Mouse (Mus musculus) Muller cell, postnatal 12 days (primary cell): ENCODE results near the gene Cdh22.

Experiments used
- DNase-seq: peaks from one replicate; pipeline ENCODE4 v3.0.0-alpha.2; 2015; ENCODE audit errors: inconsistent ontology term

Cdh22 gene

DNA sequence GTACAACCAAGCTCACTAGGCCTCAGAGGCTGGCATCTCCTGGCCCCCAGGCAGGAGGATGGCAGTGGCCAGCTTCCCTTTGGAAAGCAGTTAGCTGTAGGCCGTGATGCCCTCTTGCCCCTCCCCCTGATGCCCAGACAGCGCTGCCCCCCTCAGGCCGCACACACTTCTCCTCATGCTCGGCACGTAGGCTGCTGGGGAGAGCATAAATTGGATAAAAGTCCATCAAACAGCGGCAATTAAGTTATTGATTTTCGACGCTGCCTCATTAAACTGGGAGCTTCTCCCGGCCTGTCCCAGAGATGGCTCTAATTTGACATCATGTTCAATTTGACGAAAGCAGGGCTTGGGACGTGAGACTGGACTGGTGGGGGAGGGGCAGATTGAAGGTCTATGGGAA lies 76.8 kb downstream of the Cdh22 start:
- no peak for DNase-seq

GRCm38 (mm10) chr2:165153006-165153405 lies 81.6 kb downstream of the Cdh22 start:
- DNase-seq = no peak

DNA sequence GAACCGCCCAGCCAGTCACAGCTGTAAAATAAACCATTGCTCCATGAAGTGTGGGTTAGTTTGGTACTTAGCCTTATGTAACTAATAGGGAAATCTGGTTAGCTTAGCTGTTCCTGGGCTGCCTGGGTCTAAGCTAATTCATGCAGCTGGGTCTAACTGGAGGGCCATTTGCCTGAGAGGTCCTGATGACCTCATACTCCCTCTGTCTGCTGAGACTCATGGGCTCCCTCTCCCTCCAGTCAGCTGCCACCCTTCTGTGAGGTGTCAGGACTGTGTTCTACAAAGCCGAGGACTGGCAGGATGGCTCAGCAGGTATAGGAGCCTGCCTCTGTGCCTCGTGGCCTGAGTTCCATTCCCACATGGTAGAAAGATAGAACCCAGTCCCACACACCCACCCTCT lies 84.9 kb downstream of the Cdh22 start:
- DNase-seq = no peak

GRCm38 (mm10) chr2:165145821-165146220 lies 88.8 kb downstream of the Cdh22 start:
- peak; percentile 50 for DNase-seq

GRCm38 (mm10) chr2:165143487-165143886 lies 91.2 kb downstream of the Cdh22 start:
- no peak for DNase-seq

GRCm38 (mm10) chr2:165136049-165136448 lies 98.6 kb downstream of the Cdh22 start:
- DNase-seq = peak; percentile 55

GRCm38 (mm10) chr2:165133566-165133965 lies 101.1 kb downstream of the Cdh22 start:
- peak; percentile 55 for DNase-seq

- peak; percentile 68 for DNase-seq
Observed at GRCm38 (mm10) chr2:165131428-165131827, 103.2 kb downstream of the Cdh22 start.

GRCm38 (mm10) chr2:165129189-165129588 lies 105.5 kb downstream of the Cdh22 start:
- no peak for DNase-seq

GRCm38 (mm10) chr2:165126896-165127562 lies 107.6 kb downstream of the Cdh22 start:
- DNase-seq = no peak

DNA sequence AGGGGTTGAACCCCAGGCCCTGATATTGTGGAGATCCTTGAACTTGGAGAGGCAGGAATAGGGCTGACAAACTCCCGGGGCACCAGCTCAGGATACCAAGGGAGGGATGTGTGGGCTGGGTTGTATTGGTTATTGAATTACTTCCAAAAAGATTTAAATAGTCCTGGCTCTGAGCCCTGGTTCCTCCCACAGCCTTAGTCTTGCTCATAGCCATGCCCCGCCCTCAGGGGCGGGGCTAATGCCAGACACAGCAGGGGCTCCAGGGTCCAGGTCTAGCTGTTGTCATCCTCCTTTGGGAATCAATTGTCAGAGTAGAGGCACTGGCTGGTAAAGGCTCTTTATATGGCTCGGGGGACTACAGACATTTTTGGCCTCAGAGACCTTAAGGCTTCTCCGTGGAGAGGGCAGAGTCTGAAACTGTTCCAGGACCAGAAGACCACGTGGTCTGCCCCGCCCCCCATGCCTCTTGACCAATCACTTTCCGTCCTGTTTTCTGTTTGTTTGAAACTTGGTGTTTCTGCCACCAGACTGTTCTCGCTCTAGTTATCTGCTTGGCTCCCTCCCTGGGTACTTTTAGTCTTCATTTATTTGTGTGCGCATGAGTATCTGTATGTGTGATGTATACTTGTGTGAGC lies 113.3 kb downstream of the Cdh22 start:
- DNase-seq = peak; percentile 66

- DNase-seq = no peak
Observed at GRCm38 (mm10) chr2:165120765-165121164, 113.9 kb downstream of the Cdh22 start.

DNA sequence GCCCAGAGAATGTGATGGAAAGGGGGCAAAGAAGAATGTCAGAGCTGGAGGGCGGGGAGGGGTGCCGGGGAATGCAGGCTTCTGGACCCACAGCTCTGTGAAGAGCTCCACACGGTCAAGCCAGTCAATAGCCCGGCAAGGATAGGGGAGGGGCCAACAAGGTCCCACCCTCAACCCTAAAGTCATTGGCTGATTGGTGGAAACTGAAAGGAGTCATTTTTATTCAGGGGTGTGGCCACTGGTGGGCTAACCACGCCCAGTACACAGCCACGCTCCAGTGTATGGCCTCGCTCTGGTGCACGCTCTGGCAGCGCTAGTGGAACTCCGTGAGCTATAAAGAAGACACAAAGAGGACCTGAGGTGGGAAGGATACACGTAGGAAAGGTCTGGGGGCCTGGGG lies 120.9 kb downstream of the Cdh22 start:
- no peak for DNase-seq

- DNase-seq = peak; percentile 76
Observed at GRCm38 (mm10) chr2:165112149-165112548, 122.5 kb downstream of the Cdh22 start.

DNA sequence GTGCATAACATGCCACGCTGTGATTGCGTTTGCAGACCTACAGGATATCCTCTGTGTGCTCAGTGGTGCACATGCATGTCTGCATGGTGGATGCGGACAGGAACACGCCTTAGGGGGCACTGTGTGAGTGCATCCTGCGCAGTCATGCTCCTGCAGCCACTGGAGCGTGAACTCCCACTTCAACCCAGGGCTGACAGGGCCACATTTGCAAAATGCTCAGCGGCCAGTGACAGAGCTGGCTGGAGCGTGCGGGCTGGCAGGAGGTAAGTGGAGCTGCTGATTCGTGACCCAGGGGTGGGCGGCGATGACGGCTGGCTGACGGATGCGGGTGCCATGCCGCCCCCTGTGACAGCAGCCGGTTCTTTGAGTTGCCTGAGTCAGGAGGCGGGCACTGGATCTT lies 128.1 kb downstream of the Cdh22 start:
- peak; percentile 51 for DNase-seq

GRCm38 (mm10) chr2:165105513-165106079 lies 129.1 kb downstream of the Cdh22 start:
- no peak for DNase-seq

- DNase-seq = no peak
Observed at GRCm38 (mm10) chr2:165102920-165103319, 131.7 kb downstream of the Cdh22 start.

DNA sequence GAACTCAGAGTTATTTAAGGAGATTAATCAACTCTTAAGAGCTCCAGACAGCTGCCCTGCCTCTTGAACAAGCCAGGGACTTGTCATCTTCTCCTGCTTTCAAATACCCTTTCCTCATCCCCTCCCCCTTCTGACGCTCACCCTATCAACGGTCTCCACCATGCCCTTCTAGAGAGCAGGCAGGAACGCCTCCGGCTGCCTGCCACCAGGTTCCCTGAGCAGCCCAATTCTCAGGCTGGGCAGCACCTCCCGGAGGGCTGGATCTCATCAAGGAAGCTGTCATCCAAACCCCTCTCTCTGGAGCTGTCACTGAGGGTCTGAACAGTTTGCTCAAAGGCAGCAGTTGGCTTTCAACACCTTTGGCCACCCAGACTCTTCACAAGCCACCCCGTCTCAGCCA lies 133.9 kb downstream of the Cdh22 start:
- no peak for DNase-seq

DNA sequence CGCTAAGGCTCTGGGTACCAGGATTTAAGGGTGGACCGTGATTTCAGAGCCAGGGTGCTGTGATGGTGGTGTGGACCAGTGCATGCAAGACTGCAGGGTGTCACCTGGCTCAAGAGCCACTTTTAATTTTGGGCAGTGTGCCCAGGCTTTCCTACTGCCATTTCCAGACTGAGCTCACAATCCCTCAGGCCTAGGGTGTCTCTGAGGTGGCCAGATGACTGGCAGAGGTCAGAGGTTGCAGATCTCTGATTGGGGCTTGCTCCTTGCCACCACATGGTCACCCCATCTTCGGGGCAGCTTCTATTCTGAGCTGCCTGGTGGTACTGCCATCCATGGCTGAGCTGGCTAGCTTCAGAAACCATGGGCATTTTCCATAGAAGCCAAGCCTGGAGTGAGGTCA lies 135.8 kb downstream of the Cdh22 start:
- DNase-seq = no peak

- DNase-seq = no peak
Observed at GRCm38 (mm10) chr2:165096367-165096766, 138.3 kb downstream of the Cdh22 start.

GRCm38 (mm10) chr2:165092393-165092792 lies 142.3 kb downstream of the Cdh22 start:
- no peak for DNase-seq

DNA sequence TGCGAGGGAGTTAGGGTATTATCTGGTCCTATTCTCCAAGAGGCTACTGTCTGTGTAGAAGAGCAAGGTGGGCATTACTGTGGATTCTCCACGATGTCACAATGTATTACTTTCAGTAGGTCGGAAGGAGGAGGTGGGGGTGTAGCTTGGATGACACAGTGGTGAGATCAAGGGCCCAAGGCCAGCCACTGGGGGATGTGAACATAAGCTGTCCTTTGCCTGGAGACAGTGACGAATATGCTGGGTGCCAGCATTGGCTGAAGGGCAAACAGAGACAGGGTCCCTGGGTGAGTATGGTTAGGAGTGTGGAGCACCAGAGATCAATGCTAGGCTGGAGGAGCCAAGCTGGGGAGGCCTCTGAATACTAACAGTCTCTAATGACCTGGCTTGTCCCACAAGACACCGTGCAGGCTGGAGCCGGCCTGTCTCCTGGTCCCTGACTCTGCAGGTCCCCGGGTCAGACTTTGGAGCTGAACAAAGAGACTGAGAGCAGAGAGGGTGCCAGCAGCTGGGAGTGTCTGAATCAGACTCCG lies 143.2 kb downstream of the Cdh22 start:
- DNase-seq = no peak

DNA sequence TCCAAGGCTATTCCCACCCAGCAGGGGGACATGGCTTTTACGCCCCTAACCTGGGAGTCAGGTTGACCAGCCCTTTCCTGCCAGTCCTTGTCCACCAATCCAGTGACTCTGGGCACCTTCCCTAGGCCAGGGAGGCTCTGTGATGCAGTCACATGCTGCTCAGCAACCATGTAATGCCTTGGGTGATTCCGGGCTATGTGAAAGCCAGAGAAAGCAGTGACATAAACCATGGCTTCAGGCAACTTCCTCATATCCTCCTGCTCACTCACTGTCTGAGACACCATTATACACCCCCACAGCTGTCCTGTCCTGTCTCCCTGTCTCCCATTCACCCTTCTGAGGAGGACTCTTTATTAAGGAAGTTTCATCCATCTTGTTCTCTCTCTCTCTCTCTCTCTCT lies 144.0 kb downstream of the Cdh22 start, which contains the start of gene 1700025C18Rik:
1700025C18Rik (minus strand) TSS at position 101 of the 400 bp plus-strand sequence.
- no peak for DNase-seq
